Mouse (Mus musculus): Measurements from ENCODE around the gene Ctu1.

GRCm38 (mm10) chr7:43678517-43678916, 6.7 kb downstream of the Ctu1 start:
- TF ChIP-seq CTCF (IDR thresholded peaks at IDR 0.05; ENCODE audit: insufficient read depth, low read depth, low read length): no peak
- TF ChIP-seq POLR2A (IDR thresholded peaks at IDR 0.05; ENCODE audit: insufficient read depth, low read depth, low read length): no peak
